Mouse (Mus musculus): Measurements from ENCODE around the gene Msh5. TPM values are rescaled to one million over a fixed set of nuclear protein-coding genes. Genes with fewer than 3 reads are reported as not detected.

The Msh5 gene
- total and polyA plus RNA-seq, 3 experiments: 26.3 to 29.0 TPM; not detected in 1

GRCm38 (mm10) chr17:35055691-35056495, 9.3 kb upstream of the Msh5 start:
- no peak overlapping the region for H3K9ac ChIP-seq (ENCODE audit: control insufficient read depth, low read depth, low read length, poor library complexity, severe bottlenecking)
- TF ChIP-seq GATA1 (IDR thresholded peaks at IDR 0.05; ENCODE audit: low read depth, low read length): no peak
- no peak for TF ChIP-seq SMC3 (IDR thresholded peaks at IDR 0.05; ENCODE audit: low read depth, low read length)
- TF ChIP-seq MAZ (IDR thresholded peaks at IDR 0.05; ENCODE audit: low read depth, low read length): no peak
- H3K36me3 ChIP-seq (ENCODE audit: control insufficient read depth in 1 of 2, insufficient read depth in 2 of 2, low read length in 2 of 2): peaks cover 16 to 20% of the 10 kb centered on the region in 2 experiments
- H3K4me1 ChIP-seq (ENCODE audit: control insufficient read depth in 1 of 2, insufficient read depth in 2 of 2, low read length in 2 of 2): peaks cover 0 to 12% of the 10 kb centered on the region in 2 experiments; a peak in 3 of 4 replicates
- no peaks in the 10 kb centered on the region for H3K9me3 ChIP-seq (replicated peaks; ENCODE audit: insufficient read depth, low read length)
- H3K4me3 ChIP-seq (ENCODE audit: control insufficient read depth in 1 of 2, insufficient read depth in 1 of 2, low read depth in 2 of 2, low read length in 2 of 2): no peak overlapping the region
- no peak overlapping the region; the same call in 1 of the 2 replicates for H3K27ac ChIP-seq (ENCODE audit: control insufficient read depth, low read depth, low read length)
- no peak for DNase-seq (ENCODE audit: low read depth, low spot score)
- no peaks in the 10 kb centered on the region for H3K27me3 ChIP-seq (ENCODE audit: control insufficient read depth in 1 of 2, insufficient read depth in 2 of 2, low read length in 2 of 2)
- peaks cover 29% of the 10 kb centered on the region for H3K79me2 ChIP-seq (ENCODE audit: control insufficient read depth, insufficient read depth, low read length, poor library complexity)

DNA sequence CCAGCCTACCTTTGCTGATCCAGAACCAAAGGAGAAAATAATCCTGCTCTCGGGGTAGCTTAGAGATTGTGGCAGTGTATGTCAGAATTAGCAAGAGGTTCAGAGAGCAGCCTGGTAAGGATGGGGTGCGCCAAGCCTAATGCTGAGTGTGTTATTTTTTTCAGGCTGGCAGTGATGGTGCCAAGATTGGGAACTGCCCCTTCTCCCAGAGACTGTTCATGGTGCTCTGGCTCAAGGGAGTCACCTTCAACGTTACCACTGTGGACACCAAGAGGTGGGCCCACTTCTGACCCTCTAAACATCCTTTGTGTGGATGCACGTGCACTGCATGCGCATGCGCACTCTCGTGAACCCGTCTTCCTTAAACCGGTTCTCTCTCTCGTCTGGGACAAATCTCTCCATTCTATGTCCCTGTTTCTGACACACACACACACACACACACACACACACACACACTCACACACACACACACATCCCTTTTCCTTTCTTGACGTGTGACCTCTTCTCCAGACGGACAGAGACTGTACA, 5.8 kb upstream of the Msh5 start:
- Histone ChIP-seq H3K36me3 (ENCODE audit: control insufficient read depth in 1 of 2, insufficient read depth in 2 of 2, low read length in 2 of 2) (peaks cover 9 to 23% of the 10 kb centered on the region in 2 experiments), H3K4me1 (ENCODE audit: control insufficient read depth in 1 of 2, insufficient read depth in 2 of 2, low read length in 2 of 2) (peaks cover 0 to 23% of the 10 kb centered on the region in 2 experiments; a peak in 3 of 4 replicates), H3K27me3 (ENCODE audit: control insufficient read depth in 1 of 2, insufficient read depth in 2 of 2, low read length in 2 of 2) (no peaks in the 10 kb centered on the region), H3K79me2 (ENCODE audit: control insufficient read depth, insufficient read depth, low read length, poor library complexity) (peaks cover 42% of the 10 kb centered on the region), H3K9ac (ENCODE audit: control insufficient read depth, low read depth, low read length, poor library complexity, severe bottlenecking) (peak overlapping the region; percentile 51), H3K27ac (ENCODE audit: control insufficient read depth, low read depth, low read length) (peak overlapping the region; percentile 78), H3K4me3 (ENCODE audit: control insufficient read depth in 1 of 2, insufficient read depth in 1 of 2, low read depth in 2 of 2, low read length in 2 of 2) (peak overlapping the region; percentile 18 to 76), H3K9me3 (replicated peaks; ENCODE audit: insufficient read depth, low read length) (no peaks in the 10 kb centered on the region)
- DNase-seq (ENCODE audit: low read depth, low spot score): no peak
- TF ChIP-seq MXI1 (IDR thresholded peaks at IDR 0.05; ENCODE audit: low read depth, low read length): no peak
- no peak for TF ChIP-seq HCFC1 (IDR thresholded peaks at IDR 0.05; ENCODE audit: low read depth, low read length)
- no peak for TF ChIP-seq CHD1 (IDR thresholded peaks at IDR 0.05; ENCODE audit: low read depth, low read length)
- no peak for TF ChIP-seq ZKSCAN1 (IDR thresholded peaks at IDR 0.05; ENCODE audit: low read depth, low read length)
- no peak for TF ChIP-seq TCF12 (IDR thresholded peaks at IDR 0.05; ENCODE audit: low read depth, low read length)

DNA sequence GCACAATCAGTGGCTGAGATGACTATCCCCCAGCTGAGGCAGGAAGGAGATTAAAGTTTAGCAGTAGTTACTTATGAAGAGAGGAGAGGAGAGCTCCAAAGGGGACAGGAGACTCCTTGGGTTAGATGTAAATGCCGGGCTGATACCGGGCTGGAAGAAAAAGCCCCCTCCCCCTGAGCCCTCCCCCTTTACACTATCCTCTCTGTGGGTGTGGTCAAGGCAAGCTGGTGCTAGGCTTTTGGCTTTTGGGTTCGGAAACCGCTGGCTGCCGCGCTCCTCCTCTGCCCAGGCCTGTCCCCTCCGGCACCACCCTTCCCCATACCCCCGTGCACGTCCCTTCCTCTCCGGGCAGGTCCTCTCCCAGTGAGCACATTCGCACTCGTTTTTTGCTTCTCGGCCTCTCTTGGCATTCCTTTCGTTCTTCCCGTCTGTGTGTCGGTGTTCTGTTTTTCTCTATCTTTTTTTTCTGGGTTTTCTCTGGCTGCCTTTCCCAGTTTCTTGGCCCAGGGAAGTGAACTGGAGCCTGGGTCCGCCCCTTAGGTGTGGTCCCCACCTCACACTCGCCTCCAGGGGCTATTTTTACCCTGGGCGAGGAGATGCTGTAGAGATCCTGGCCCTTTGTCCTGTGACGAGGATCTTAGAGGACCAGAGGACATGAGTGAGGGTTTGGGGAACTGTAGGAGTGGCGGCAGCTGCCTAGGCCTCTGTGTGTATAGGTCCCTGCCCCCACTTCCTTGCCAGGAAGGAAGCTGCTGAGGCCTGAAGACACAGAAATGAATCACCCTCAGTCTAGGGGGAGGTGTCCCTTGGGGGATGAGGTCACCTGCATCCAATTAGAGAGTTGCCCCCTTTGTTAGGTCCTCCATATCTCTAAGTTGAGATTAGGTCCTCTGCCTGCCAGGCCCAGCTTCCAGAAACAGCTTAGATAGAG, 4.9 kb upstream of the Msh5 start:
- H3K36me3 ChIP-seq (ENCODE audit: control insufficient read depth in 1 of 2, insufficient read depth in 2 of 2, low read length in 2 of 2): peaks cover 8 to 27% of the 10 kb centered on the region in 2 experiments
- no peaks in the 10 kb centered on the region for H3K27me3 ChIP-seq (ENCODE audit: control insufficient read depth in 1 of 2, insufficient read depth in 2 of 2, low read length in 2 of 2)
- peaks cover 0 to 26% of the 10 kb centered on the region in 2 experiments; a peak in 2 of 4 replicates for H3K4me1 ChIP-seq (ENCODE audit: control insufficient read depth in 1 of 2, insufficient read depth in 2 of 2, low read length in 2 of 2)
- H3K9me3 ChIP-seq (replicated peaks; ENCODE audit: insufficient read depth, low read length): no peaks in the 10 kb centered on the region
- H3K27ac ChIP-seq (ENCODE audit: control insufficient read depth, low read depth, low read length): peak overlapping the region; percentile 97
- H3K4me3 ChIP-seq (ENCODE audit: control insufficient read depth in 1 of 2, insufficient read depth in 1 of 2, low read depth in 2 of 2, low read length in 2 of 2): peak overlapping the region; percentile 76 to 87
- peaks cover 42% of the 10 kb centered on the region for H3K79me2 ChIP-seq (ENCODE audit: control insufficient read depth, insufficient read depth, low read length, poor library complexity)
- peak; percentile 98 for DNase-seq (ENCODE audit: low read depth, low spot score)
- peak overlapping the region; percentile 90 for H3K9ac ChIP-seq (ENCODE audit: control insufficient read depth, low read depth, low read length, poor library complexity, severe bottlenecking)
- TF ChIP-seq HCFC1 (IDR thresholded peaks at IDR 0.05; ENCODE audit: low read depth, low read length) (peak; percentile 78), GABPA (IDR thresholded peaks at IDR 0.05; ENCODE audit: low read depth, low read length) (0 out of 2 replicates have a peak, but pooled peaks have one; percentile 27), MYB (IDR thresholded peaks at IDR 0.05; ENCODE audit: low read depth, low read length) (0 out of 2 replicates have a peak, but pooled peaks have one; percentile 16), ELF1 (IDR thresholded peaks at IDR 0.05; ENCODE audit: low read depth, low read length) (peak; percentile 55), ZC3H11A (IDR thresholded peaks at IDR 0.05; ENCODE audit: low read depth, low read length) (0 out of 2 replicates have a peak, but pooled peaks have one; percentile 16), EP300 (IDR thresholded peaks at IDR 0.05; ENCODE audit: low read depth in 1 of 2, low read length in 2 of 2) (peak; percentile 10 to 60; a peak in 2 of 4 replicates), MYC (IDR thresholded peaks at IDR 0.05; ENCODE audit: low read depth, low read length) (peak; percentile 60; the same call in 1 of the 2 replicates), MEF2A (IDR thresholded peaks at IDR 0.05; ENCODE audit: extremely low read depth, insufficient replicate concordance, low read depth, low read length, poor library complexity, severe bottlenecking) (no peak), UBTF (IDR thresholded peaks at IDR 0.05; ENCODE audit: borderline replicate concordance, insufficient read depth, low read depth, low read length) (no peak), CHD1 (IDR thresholded peaks at IDR 0.05; ENCODE audit: low read depth, low read length) (peak; percentile 96), TAL1 (IDR thresholded peaks at IDR 0.05; ENCODE audit: low read length) (no peak), BHLHE40 (IDR thresholded peaks at IDR 0.05; ENCODE audit: borderline replicate concordance, low read depth, low read length) (no peak; the same call in 1 of the 2 replicates), ETS1 (IDR thresholded peaks at IDR 0.05; ENCODE audit: low read depth, low read length) (peak; percentile 98)

Data from MEL (cell line).